In genomic region chr7:109445012-109445411, GRCm38 (mm10) we compare ENCODE assay signal across 8 mouse cellular contexts. TPM values are rescaled to one million over a fixed set of nuclear protein-coding genes. Genes with fewer than 3 reads are reported as not detected.
A peak's percentile ranks its signal among the peaks of the same experiment; 100 is the strongest.
DNase-seq lines count a peak whose midpoint lies in the region; ATAC-seq and TF ChIP-seq lines count a peak whose summit lies in the region.

No protein-coding gene starts in this region.

- H3K36me3 ChIP-seq in forebrain, embryonic 14.5 days (ENCODE audit: control insufficient read depth, insufficient read depth, low read length) = no peaks in the 10 kb centered on the region
- no peaks in the 10 kb centered on the region for H3K36me3 ChIP-seq in stomach, postnatal 0 days (ENCODE audit: control insufficient read depth, insufficient read depth, low read length)

- no peak for TF ChIP-seq POLR2A in brain, embryonic 14.5 days (IDR thresholded peaks at IDR 0.05; ENCODE audit: borderline replicate concordance, extremely low read depth, insufficient read depth, insufficient read length, poor library complexity, severe bottlenecking)

- peak; percentile 79 for TF ChIP-seq CTCF in gastrocnemius, adult 2 months (IDR thresholded peaks at IDR 0.05)
- peak; percentile 81 for TF ChIP-seq CTCF in brain, embryonic 14.5 days (IDR thresholded peaks at IDR 0.05; ENCODE audit: borderline replicate concordance, extremely low read depth, insufficient read depth, insufficient read length)
- peak; percentile 81 for TF ChIP-seq CTCF in stomach, postnatal 0 days (IDR thresholded peaks at IDR 0.05; ENCODE audit: low read depth)

- intact Hi-C loops in gastrocnemius, adult 2 months (cut with DNase I) = loop anchor here (5.0 kb wide), 1 partner anchor 213 kb away; no protein-coding TSS in a partner anchor

- no peaks in the 10 kb centered on the region for H3K4me1 ChIP-seq in forebrain, embryonic 14.5 days (ENCODE audit: control insufficient read depth, insufficient read depth, low read length)
- no peaks in the 10 kb centered on the region for H3K4me1 ChIP-seq in stomach, postnatal 0 days (replicated peaks; ENCODE audit: control insufficient read depth, insufficient read depth)

- H3K4me3 ChIP-seq in gastrocnemius, adult 2 months = no peak overlapping the region
- H3K4me3 ChIP-seq in forebrain, embryonic 14.5 days (ENCODE audit: low read depth, low read length) = no peak overlapping the region
- no peak overlapping the region for H3K4me3 ChIP-seq in stomach, postnatal 0 days (ENCODE audit: low read depth, low read length)

- peak; percentile 59 for DNase-seq in gastrocnemius, adult 2 months
- no peak for DNase-seq in gastrocnemius, adult 8-10 months (ENCODE audit: low spot score in 2 of 2)
- DNase-seq in A20 (ENCODE audit: low read depth, low spot score) = peak; percentile 42
- DNase-seq in brain, embryonic 14.5 days (ENCODE audit: low read depth) = peak; percentile 73
- peak; percentile 70 for DNase-seq in forebrain, embryonic 14.5 days (ENCODE audit: low spot score)
- DNase-seq in kidney, postnatal 4 days = peak; percentile 65
- peak; percentile 70 for DNase-seq in stomach, postnatal 0 days (ENCODE audit: low spot score)

- WGBS in forebrain, embryonic 14.5 days = 7% methylated on average over 6 of the region's 6 CpGs
- WGBS in stomach, postnatal 0 days = 10% methylated on average over 6 of the region's 6 CpGs

- ATAC-seq in forebrain, embryonic 14.5 days = peak; percentile 57; the same call in 1 of the 2 replicates
- ATAC-seq in megakaryocyte progenitor cell, adult 5-6 weeks (replicated peaks; ENCODE audit: poor library complexity) = peak; percentile 85
- ATAC-seq in stomach, postnatal 0 days (ENCODE audit: low FRiP score, low TSS enrichment) = no peak

- TF ChIP-seq EP300 in stomach, postnatal 0 days (optimal IDR thresholded peaks at IDR 0.05) = no peak

- no peaks in the 10 kb centered on the region for H3K27me3 ChIP-seq in forebrain, embryonic 14.5 days (replicated peaks; ENCODE audit: control insufficient read depth, insufficient read depth, low read length)
- H3K27me3 ChIP-seq in stomach, postnatal 0 days (ENCODE audit: control insufficient read depth, insufficient read depth, low read length) = no peaks in the 10 kb centered on the region

- H3K4me2 ChIP-seq in forebrain, embryonic 14.5 days (ENCODE audit: low read length) = no peak overlapping the region
- no peak overlapping the region for H3K4me2 ChIP-seq in stomach, postnatal 0 days (replicated peaks; ENCODE audit: low read depth)

- no peak overlapping the region for H3K9ac ChIP-seq in forebrain, embryonic 14.5 days (ENCODE audit: low read length)
- no peak overlapping the region for H3K9ac ChIP-seq in stomach, postnatal 0 days (ENCODE audit: low read length)

- H3K27ac ChIP-seq in gastrocnemius, adult 2 months = no peak overlapping the region
- H3K27ac ChIP-seq in forebrain, embryonic 14.5 days (ENCODE audit: low read depth, low read length) = no peak overlapping the region
- H3K27ac ChIP-seq in stomach, postnatal 0 days (replicated peaks) = no peak overlapping the region

- H3K9me3 ChIP-seq in forebrain, embryonic 14.5 days (replicated peaks; ENCODE audit: control insufficient read depth, low read length) = no peaks in the 10 kb centered on the region
- H3K9me3 ChIP-seq in stomach, postnatal 0 days (ENCODE audit: control insufficient read depth, low read length) = no peaks in the 10 kb centered on the region

RNA-seq across cellular contexts. Expression of gene Stk33, which starts 6.1 kb away (rescaled TPM):
- total RNA-seq in gastrocnemius, adult 2 months (2021) = under 1 TPM; 0.17 to 0.51 TPM
- total RNA-seq in gastrocnemius, adult 8-10 months (2022) = 10 to 100 TPM in 3 of 4 experiments, 1 to 10 TPM in 1; 4.0 to 13.1 (median 11.1) TPM
- polyA plus RNA-seq in brain, embryonic 14.5 days (2012; rRNA removed) = 6.3 and 6.8 TPM in 2 replicates
- polyA plus RNA-seq in forebrain, embryonic 14.5 days (2014; fragmentation: Nextera tagmentation; extraction: Ambion mirVana) = 9.4 and 10.1 TPM in 2 replicates
- total RNA-seq in megakaryocyte progenitor cell, adult 5-6 weeks (2015) = not detected in 2 replicates
- not detected in 2 replicates for total RNA-seq in megakaryocyte progenitor cell, adult 5-6 weeks (2017)
- 0.29 and 0.53 TPM in 2 replicates for polyA plus RNA-seq in stomach, postnatal 0 days (2015; fragmentation: Nextera tagmentation; extraction: Ambion mirVana)

Comparison
In these comparisons a context has a peak if more than half of its experiments do, and no peak if none do; other contexts are left out.
1. DNase-seq: peak in gastrocnemius, adult 2 months (single experiment), A20 (single experiment), brain, embryonic 14.5 days (single experiment), forebrain, embryonic 14.5 days (single experiment), kidney, postnatal 4 days (2 of 2) and stomach, postnatal 0 days (single experiment); none in gastrocnemius, adult 8-10 months (0 of 2).
2. Peak in every context shown above with its lines, with median percentiles within 50 percentile points of each other: CTCF ChIP-seq.